Mouse (Mus musculus): ENCODE data around the gene Pllp. TPM values are rescaled to one million over a fixed set of nuclear protein-coding genes. Genes with fewer than 3 reads are reported as not detected.

Pllp gene
- polyA plus RNA-seq, 1 experiment, result 0.21 TPM

DNA sequence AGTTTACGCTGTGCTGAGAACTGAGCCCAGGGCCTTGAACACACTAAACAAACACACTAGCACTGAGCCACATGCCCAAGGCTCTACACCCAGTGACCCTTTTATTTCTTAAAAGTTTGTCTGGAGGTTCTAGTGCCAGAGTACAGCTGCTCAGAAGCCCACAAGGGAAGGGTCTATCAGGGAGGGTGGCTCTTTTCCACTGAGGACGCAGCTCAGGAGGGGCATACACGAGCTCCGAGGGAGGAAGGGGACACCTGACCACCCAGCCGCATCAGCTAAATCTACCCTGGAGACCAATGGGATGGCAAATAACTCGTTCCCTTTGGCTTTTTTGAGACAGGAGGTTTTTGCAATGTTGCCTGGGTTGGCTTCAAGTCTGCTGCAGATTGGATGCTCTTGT is 1.9 kb upstream of the Pllp start:
- H3K27me3 ChIP-seq (ENCODE audit: control insufficient read depth, insufficient read depth, low read length), result peaks cover 12% of the 10 kb centered on the region
- TF ChIP-seq CTCF (IDR thresholded peaks at IDR 0.05; ENCODE audit: extremely low read depth, insufficient read depth, insufficient read length, insufficient replicate concordance) (no peak), POLR2A (IDR thresholded peaks at IDR 0.05; ENCODE audit: low read depth, low read length) (no peak)
- no peak overlapping the region for H3K27ac ChIP-seq (ENCODE audit: insufficient read depth, low read length)
- H3K36me3 ChIP-seq (ENCODE audit: control insufficient read depth, insufficient read depth, low read length), result no peaks in the 10 kb centered on the region
- no peak for DNase-seq (ENCODE audit: low read depth in 1 of 2, low spot score in 2 of 2)
- peaks cover 8% of the 10 kb centered on the region for H3K4me1 ChIP-seq (ENCODE audit: control insufficient read depth, insufficient read depth, insufficient read length)
- H3K4me3 ChIP-seq (ENCODE audit: extremely low read depth, insufficient read depth, insufficient read length), result no peak overlapping the region
- WGBS, result 86% methylated on average over 6 of the region's 6 CpGs

DNA sequence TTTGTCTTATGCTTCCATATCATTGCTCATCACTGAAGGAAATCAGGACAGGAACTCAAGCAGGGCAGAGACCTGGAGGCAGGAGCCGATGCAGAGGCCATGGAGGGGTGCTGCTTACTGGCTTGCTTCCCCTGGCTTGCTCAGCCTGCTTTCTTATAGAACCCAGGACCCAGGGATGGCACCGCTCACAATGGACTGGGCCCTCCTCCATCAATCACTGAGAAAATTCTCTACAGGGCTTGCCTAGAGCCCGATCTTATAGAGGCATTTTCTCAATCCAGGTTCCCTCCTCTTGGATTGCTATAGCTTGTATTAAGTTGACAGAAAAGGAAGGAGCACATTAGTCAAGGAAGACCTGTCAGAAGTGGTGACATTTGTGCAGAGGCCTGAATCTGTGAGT is 488 bp upstream of the Pllp start:
- H3K4me1 ChIP-seq (ENCODE audit: control insufficient read depth, insufficient read depth, insufficient read length), result peaks cover 8% of the 10 kb centered on the region

DNA sequence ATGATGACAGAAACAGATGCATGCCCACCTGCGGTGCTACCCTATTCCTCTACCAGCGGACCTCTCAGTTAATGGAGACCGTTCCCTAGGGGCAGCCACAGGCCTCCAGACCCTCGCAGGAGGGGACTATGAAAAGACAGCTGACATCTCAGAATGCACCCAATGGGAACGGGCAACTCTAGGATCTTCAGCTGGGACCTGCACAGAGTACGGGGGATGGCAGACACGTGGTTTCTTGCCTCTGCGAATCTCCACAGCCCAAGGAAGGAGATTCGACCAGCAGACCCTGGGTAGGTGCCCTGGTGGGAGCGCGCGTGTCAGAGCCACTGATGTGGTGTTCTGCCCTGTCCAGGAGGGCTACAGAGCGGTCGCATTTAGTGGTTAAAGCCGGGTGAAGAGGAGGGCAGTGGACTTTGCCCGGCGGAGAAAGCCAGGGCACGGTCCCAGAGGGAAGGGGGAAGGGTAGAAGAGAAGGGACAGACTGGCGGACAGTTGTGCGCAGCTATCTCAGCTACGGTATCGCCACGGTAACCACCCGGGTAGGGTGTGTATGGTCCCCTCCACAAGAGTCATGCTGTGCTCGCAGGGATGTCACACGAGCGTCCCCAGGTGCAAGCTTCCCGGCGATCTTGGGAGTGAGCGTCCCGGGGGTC is 611 bp downstream of the Pllp start:
- no peak for TF ChIP-seq POLR2A (IDR thresholded peaks at IDR 0.05; ENCODE audit: low read depth, low read length)
- peaks cover 12% of the 10 kb centered on the region for H3K27me3 ChIP-seq (ENCODE audit: control insufficient read depth, insufficient read depth, low read length)
- WGBS, result 4% methylated on average over 31 of the region's 31 CpGs

More for the DNA sequence above, 488 bp upstream of the Pllp start:
- Histone ChIP-seq H3K36me3 (ENCODE audit: control insufficient read depth, insufficient read depth, low read length) (no peaks in the 10 kb centered on the region), H3K27ac (ENCODE audit: insufficient read depth, low read length) (no peak overlapping the region), H3K27me3 (ENCODE audit: control insufficient read depth, insufficient read depth, low read length) (peaks cover 12% of the 10 kb centered on the region), H3K4me3 (ENCODE audit: extremely low read depth, insufficient read depth, insufficient read length) (no peak overlapping the region)
- 60% methylated on average over 3 of the region's 3 CpGs for WGBS
- no peak for DNase-seq (ENCODE audit: low read depth in 1 of 2, low spot score in 2 of 2)
- TF ChIP-seq POLR2A (IDR thresholded peaks at IDR 0.05; ENCODE audit: low read depth, low read length) (no peak), CTCF (IDR thresholded peaks at IDR 0.05; ENCODE audit: extremely low read depth, insufficient read depth, insufficient read length, insufficient replicate concordance) (no peak)

DNA sequence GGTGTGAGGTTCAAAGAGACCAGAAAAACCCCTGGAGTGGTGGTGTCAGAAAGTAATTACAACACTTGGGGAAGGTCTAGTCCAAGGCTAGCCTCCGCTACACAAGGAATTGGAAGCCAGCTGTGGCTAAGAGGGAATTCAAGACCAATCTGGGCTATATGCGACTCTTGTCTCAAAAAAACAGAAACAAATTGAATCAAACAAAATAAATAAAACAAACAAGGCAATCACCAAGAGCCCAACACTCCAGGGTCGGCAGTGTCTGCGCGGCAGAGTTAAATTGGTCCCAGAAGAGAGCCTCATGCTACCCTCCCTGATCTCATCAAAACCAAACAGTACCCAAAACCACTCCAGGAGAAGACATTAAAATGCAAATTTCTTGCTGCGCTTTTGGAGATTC is 1.4 kb downstream of the Pllp start:
- H3K4me3 ChIP-seq (ENCODE audit: extremely low read depth, insufficient read depth, insufficient read length), result no peak overlapping the region
- H3K36me3 ChIP-seq (ENCODE audit: control insufficient read depth, insufficient read depth, low read length), result no peaks in the 10 kb centered on the region
- peaks cover 8% of the 10 kb centered on the region for H3K4me1 ChIP-seq (ENCODE audit: control insufficient read depth, insufficient read depth, insufficient read length)
- WGBS, result 24% methylated on average over 6 of the region's 6 CpGs
- no peak for TF ChIP-seq CTCF (IDR thresholded peaks at IDR 0.05; ENCODE audit: extremely low read depth, insufficient read depth, insufficient read length, insufficient replicate concordance)
- TF ChIP-seq POLR2A (IDR thresholded peaks at IDR 0.05; ENCODE audit: low read depth, low read length), result no peak
- no peak for DNase-seq (ENCODE audit: low read depth in 1 of 2, low spot score in 2 of 2)
- peaks cover 12% of the 10 kb centered on the region for H3K27me3 ChIP-seq (ENCODE audit: control insufficient read depth, insufficient read depth, low read length)
- H3K27ac ChIP-seq (ENCODE audit: insufficient read depth, low read length), result no peak overlapping the region

More for the DNA sequence above, 611 bp downstream of the Pllp start:
- no peak overlapping the region for H3K27ac ChIP-seq (ENCODE audit: insufficient read depth, low read length)
- no peaks in the 10 kb centered on the region for H3K36me3 ChIP-seq (ENCODE audit: control insufficient read depth, insufficient read depth, low read length)
- peaks cover 8% of the 10 kb centered on the region for H3K4me1 ChIP-seq (ENCODE audit: control insufficient read depth, insufficient read depth, insufficient read length)
- H3K4me3 ChIP-seq (ENCODE audit: extremely low read depth, insufficient read depth, insufficient read length), result peak overlapping the region; percentile 48; the same call in 1 of the 2 replicates
- no peak for DNase-seq (ENCODE audit: low read depth in 1 of 2, low spot score in 2 of 2)

DNA sequence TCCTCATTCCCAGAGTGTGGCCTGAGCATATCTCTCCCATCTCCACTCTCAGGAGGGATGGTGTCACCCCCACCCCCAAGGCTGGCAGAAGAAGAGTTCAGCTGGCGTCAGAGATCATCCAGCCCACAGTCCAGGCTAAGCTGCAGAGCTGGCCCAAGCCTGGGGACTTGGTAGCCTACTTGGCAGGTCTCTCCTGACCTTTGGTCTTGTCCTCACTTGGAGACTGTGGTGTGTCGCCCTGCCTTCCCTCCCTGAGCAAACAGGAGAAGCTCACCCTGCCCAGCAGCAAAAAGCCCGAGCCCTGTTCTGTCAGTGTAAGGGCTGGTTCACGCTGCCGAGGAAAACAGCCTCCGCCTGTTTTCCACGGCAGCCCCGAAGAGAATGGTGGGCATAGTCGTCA is 10.1 kb downstream of the Pllp start:
- no peaks in the 10 kb centered on the region for H3K4me1 ChIP-seq (ENCODE audit: control insufficient read depth, insufficient read depth, insufficient read length)
- no peaks in the 10 kb centered on the region for H3K27me3 ChIP-seq (ENCODE audit: control insufficient read depth, insufficient read depth, low read length)
- TF ChIP-seq CTCF (IDR thresholded peaks at IDR 0.05; ENCODE audit: extremely low read depth, insufficient read depth, insufficient read length, insufficient replicate concordance) (no peak), POLR2A (IDR thresholded peaks at IDR 0.05; ENCODE audit: low read depth, low read length) (no peak)
- WGBS, result 86% methylated on average over 9 of the region's 9 CpGs
- H3K4me3 ChIP-seq (ENCODE audit: extremely low read depth, insufficient read depth, insufficient read length), result no peak overlapping the region
- no peak for DNase-seq (ENCODE audit: low read depth in 1 of 2, low spot score in 2 of 2)
- no peaks in the 10 kb centered on the region for H3K36me3 ChIP-seq (ENCODE audit: control insufficient read depth, insufficient read depth, low read length)
- no peak overlapping the region for H3K27ac ChIP-seq (ENCODE audit: insufficient read depth, low read length)

DNA sequence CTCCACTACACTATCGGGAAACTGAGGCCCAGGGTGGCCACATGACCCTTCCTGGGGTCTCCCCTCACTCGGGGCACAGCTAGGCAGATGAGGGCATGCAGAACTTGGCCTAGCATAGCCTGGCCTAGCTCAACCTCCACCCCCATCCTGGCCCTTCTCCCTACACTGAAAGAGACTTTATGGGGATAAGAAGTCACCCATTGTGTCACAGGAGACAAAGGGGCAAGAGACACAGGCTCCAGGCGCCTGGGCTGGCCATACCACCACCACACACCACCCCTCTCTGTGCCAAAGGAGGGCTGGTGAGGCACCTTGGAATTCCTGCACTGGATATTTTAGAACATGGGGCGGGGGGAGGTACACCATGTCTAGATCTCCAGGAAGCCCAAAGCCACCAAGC is 11.8 kb downstream of the Pllp start:
- Histone ChIP-seq H3K4me3 (ENCODE audit: extremely low read depth, insufficient read depth, insufficient read length) (no peak overlapping the region), H3K4me1 (ENCODE audit: control insufficient read depth, insufficient read depth, insufficient read length) (no peaks in the 10 kb centered on the region), H3K36me3 (ENCODE audit: control insufficient read depth, insufficient read depth, low read length) (no peaks in the 10 kb centered on the region), H3K27me3 (ENCODE audit: control insufficient read depth, insufficient read depth, low read length) (no peaks in the 10 kb centered on the region), H3K27ac (ENCODE audit: insufficient read depth, low read length) (no peak overlapping the region)
- 91% methylated on average over 4 of the region's 4 CpGs for WGBS
- DNase-seq (ENCODE audit: low read depth in 1 of 2, low spot score in 2 of 2), result no peak
- no peak for TF ChIP-seq POLR2A (IDR thresholded peaks at IDR 0.05; ENCODE audit: low read depth, low read length)
- no peak for TF ChIP-seq CTCF (IDR thresholded peaks at IDR 0.05; ENCODE audit: extremely low read depth, insufficient read depth, insufficient read length, insufficient replicate concordance)

DNA sequence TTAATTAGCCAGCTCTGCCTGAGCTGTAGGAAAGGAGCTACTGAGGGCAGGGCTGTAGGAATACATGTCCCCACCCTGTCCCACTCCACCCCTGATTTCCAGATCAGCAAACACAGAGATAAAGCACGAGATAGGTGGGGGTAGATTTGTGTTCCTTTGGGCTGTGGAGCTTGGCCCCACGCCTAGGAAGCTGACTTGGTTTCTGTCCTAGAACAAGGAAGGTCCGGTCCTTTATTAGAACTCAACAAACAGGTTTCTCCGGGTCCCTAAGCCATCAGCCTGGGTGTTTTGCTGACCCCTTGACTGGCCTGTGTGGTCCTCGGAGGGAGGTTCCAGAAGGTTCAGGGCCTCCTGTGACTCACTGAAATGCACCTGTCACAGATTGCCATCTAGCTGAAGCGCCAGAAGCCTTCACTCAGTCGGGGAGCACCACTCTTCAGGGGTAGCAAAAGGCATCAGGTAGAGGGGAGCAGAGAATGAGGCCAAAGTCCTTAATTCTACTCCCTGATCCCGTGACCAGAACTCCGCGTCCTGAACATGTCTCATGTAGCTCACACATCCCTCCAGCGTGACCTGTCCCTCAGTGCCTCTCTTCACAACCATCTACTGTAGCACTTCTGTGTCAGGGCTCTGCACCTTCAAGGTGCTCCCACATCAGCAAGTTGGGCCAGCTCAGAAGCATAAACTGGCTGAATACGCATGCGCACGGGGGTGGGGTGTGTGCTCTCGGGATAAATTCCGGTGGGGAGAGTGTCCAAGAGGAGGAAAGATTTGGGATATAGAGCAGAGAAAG is 13.2 kb downstream of the Pllp start:
- Histone ChIP-seq H3K4me1 (ENCODE audit: control insufficient read depth, insufficient read depth, insufficient read length) (no peaks in the 10 kb centered on the region), H3K27me3 (ENCODE audit: control insufficient read depth, insufficient read depth, low read length) (no peaks in the 10 kb centered on the region), H3K27ac (ENCODE audit: insufficient read depth, low read length) (no peak overlapping the region), H3K36me3 (ENCODE audit: control insufficient read depth, insufficient read depth, low read length) (no peaks in the 10 kb centered on the region), H3K4me3 (ENCODE audit: extremely low read depth, insufficient read depth, insufficient read length) (no peak overlapping the region)
- TF ChIP-seq CTCF (IDR thresholded peaks at IDR 0.05; ENCODE audit: extremely low read depth, insufficient read depth, insufficient read length, insufficient replicate concordance) (no peak), POLR2A (IDR thresholded peaks at IDR 0.05; ENCODE audit: low read depth, low read length) (no peak)
- no peak for DNase-seq (ENCODE audit: low read depth in 1 of 2, low spot score in 2 of 2)
- 89% methylated on average over 16 of the region's 16 CpGs for WGBS
